Mouse (Mus musculus) left cerebral cortex, adult 2 months (tissue): ENCODE data around the gene Cnmd. TPM values are rescaled to one million over a fixed set of nuclear protein-coding genes. Genes with fewer than 3 reads are reported as not detected.
A peak's percentile ranks its signal among the peaks of the same experiment; 100 is the strongest.

Experiments used
- DNase-seq, 2 experiments: peaks; one replicate each; pipeline ENCODE4 v3.0.0; 2021 to 2022; ENCODE audit warnings: low spot score in 2 of 2, mixed read lengths in 1 of 2; ENCODE audit errors: extremely low spot score in 1 of 2
- H3K27ac ChIP-seq: fragments of 200-600 bp; 2 replicates; pipeline ENCODE4 v1.8.1; 2022
- H3K4me3 ChIP-seq: fragments of 200-600 bp; 2 replicates; pipeline ENCODE4 v1.8.1; 2022
- CTCF ChIP-seq: fragments of 200-600 bp; IDR thresholded peaks from 2 replicates; pipeline ENCODE4 v1.8.1; 2022; ENCODE audit warnings: antibody characterized with exemption, mild to moderate bottlenecking, moderate library complexity
- intact Hi-C: fragments of 180-260 bp; cut with DNase I; formaldehyde crosslinking; loops from one replicate; pipeline ENCODE4 v1.15.1; 2025
- total RNA-seq, 2 experiments: library from RNA; stranded (reverse); gene quantifications; 2 replicates each; pipeline ENCODE4 v1.2.3; 2021

Cnmd gene
- total RNA-seq, 2 experiments from 2014 or later = 0.59 to 1.5 TPM

DNA sequence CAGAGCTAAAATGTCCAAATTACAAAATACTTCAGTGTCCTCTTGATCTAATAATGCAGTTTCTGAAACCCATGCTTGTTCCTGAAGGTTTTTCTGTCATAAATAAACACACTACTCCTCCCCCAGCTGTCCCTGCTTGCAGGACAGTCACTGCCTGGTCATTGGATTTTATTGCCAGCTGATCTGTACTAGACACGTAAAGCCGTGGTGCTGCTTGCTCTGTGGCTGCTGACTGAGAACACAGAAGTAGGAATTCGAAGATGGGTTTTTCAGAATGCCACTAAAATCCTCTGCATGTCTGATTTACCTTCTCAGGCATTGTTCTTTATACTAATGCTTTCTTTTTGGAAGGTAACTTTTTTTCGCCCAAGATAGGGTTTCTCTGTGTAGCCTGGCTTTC is 25.2 kb downstream of the Cnmd start:
- intact Hi-C loops = no loop called here
- Histone ChIP-seq H3K27ac (no peak overlapping the region), H3K4me3 (no peak overlapping the region)
- TF ChIP-seq CTCF = no peak
- no peak for DNase-seq

DNA sequence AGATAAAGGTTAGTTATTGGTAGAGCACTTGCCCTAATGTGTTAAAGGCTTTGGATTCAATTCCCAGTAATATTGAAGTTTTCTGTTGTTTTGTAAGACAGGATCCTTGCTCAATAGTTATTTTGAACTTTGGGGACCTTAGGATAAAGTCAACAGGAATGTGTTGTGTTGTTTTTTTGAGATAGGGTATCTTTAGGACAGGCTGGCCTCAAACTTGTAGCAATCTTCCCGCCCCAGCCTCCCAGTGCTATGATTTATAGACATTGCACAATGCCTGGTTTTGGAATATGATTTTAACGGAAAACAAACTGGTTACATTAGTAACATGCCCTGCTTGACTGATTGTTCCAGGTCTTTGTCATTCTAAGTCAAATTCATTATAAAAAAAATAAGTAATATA is 28.8 kb downstream of the Cnmd start:
- no peak for TF ChIP-seq CTCF
- intact Hi-C loops = no loop called here
- Histone ChIP-seq H3K27ac (no peak overlapping the region), H3K4me3 (no peak overlapping the region)
- DNase-seq = no peak

DNA sequence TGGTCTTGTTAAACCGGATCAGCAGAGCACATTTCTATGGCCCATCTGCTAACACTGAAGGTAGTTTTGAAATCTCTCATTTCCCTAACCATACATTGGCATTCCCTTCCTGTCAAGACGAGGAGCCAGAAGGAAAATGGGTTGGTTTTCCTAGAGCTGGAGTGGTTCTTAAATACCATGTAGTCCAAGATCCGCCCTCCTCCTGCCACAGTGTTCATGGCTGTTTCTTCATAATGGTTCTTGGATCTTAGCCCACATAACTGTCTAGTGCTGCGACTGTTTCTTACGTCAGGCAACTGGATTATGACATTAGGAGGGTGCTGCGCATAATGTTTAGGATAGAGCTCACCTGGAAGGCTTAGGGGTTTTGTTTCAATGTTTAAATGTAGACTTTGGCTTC is 29.6 kb downstream of the Cnmd start:
- DNase-seq = no peak
- intact Hi-C loops = no loop called here
- H3K4me3 ChIP-seq = no peak overlapping the region
- TF ChIP-seq CTCF = no peak
- no peak overlapping the region for H3K27ac ChIP-seq

GRCm38 (mm10) chr14:79621143-79621542 is 40.8 kb downstream of the Cnmd start:
- Histone ChIP-seq H3K27ac (no peak overlapping the region), H3K4me3 (no peak overlapping the region)
- no peak for DNase-seq
- no peak for TF ChIP-seq CTCF
- intact Hi-C loops = no loop called here

DNA sequence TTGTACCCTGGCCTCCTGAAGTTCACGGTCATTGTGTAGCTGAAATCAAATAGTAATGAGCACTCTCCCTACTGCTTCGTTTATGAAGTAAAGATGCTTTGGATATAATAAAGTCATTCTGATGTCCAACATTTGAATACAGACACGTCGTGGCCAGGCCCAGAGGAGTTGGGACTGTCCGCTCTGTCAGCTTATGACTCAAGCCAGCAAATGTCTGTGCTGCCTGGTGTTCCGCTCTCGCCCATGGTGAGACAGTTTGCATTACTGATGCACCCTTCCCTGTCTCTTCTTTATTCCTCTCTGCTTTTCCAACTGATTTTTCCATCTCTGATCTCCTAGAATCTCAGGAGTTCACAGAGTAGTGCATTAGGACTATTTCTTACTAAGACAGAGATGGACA is 42.2 kb downstream of the Cnmd start:
- intact Hi-C loops = loop anchor here (10.0 kb wide), 1 partner anchor 295 kb away; no protein-coding TSS in a partner anchor
- DNase-seq = no peak
- no peak overlapping the region for H3K4me3 ChIP-seq
- no peak overlapping the region for H3K27ac ChIP-seq
- TF ChIP-seq CTCF = no peak

GRCm38 (mm10) chr14:79617121-79617828 is 44.7 kb downstream of the Cnmd start:
- intact Hi-C loops = loop anchor here (1.0 to 10.0 kb wide), 5 partner anchors 44 to 596 kb away; partner anchors contain the start of gene Pcdh8
- TF ChIP-seq CTCF = peak; percentile 78
- H3K4me3 ChIP-seq = no peak overlapping the region
- peak overlapping the region; percentile 38; the same call in 1 of the 2 replicates for H3K27ac ChIP-seq
- DNase-seq = no peak

GRCm38 (mm10) chr14:79608286-79608685 is 53.7 kb downstream of the Cnmd start:
- DNase-seq = no peak
- Histone ChIP-seq H3K27ac (no peak overlapping the region), H3K4me3 (no peak overlapping the region)
- TF ChIP-seq CTCF = no peak
- intact Hi-C loops = no loop called here

- intact Hi-C loops = no loop called here
- DNase-seq = no peak
- TF ChIP-seq CTCF = no peak
- Histone ChIP-seq H3K4me3 (no peak overlapping the region), H3K27ac (no peak overlapping the region)
These were observed 54.6 kb downstream of the Cnmd start for GRCm38 (mm10) chr14:79607352-79607751.

GRCm38 (mm10) chr14:79606867-79607266 is 55.1 kb downstream of the Cnmd start:
- Histone ChIP-seq H3K4me3 (no peak overlapping the region), H3K27ac (no peak overlapping the region)
- intact Hi-C loops = no loop called here
- peak; percentile 24 for TF ChIP-seq CTCF
- no peak for DNase-seq

- no peak for TF ChIP-seq CTCF
- intact Hi-C loops = no loop called here
These were observed 55.6 kb downstream of the Cnmd start for GRCm38 (mm10) chr14:79606392-79606791.

DNA sequence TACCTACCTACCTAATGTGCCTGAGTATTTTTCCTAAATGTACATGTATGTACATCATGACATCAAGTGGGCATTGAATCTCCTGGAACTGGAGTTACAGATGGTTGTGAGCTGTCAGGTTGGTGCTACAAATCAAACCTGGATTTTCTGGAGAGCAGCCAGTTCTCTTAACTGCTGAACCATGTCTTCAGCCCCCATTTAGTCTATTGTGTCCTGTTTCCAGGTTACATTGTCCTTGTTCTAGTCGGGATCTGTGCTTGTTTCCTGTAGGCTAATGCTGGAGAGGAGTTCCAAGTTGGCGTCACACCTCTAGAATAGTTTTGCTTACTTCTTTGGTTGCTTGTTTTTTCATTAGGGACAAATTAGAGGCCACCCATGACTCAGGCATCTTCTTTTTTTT is 56.1 kb downstream of the Cnmd start:
- Histone ChIP-seq H3K4me3 (no peak overlapping the region), H3K27ac (no peak overlapping the region)
- no peak for DNase-seq
- intact Hi-C loops = no loop called here
- TF ChIP-seq CTCF = no peak

More at GRCm38 (mm10) chr14:79606392-79606791, 55.6 kb downstream of the Cnmd start:
- Histone ChIP-seq H3K27ac (no peak overlapping the region), H3K4me3 (no peak overlapping the region)
- no peak for DNase-seq

DNA sequence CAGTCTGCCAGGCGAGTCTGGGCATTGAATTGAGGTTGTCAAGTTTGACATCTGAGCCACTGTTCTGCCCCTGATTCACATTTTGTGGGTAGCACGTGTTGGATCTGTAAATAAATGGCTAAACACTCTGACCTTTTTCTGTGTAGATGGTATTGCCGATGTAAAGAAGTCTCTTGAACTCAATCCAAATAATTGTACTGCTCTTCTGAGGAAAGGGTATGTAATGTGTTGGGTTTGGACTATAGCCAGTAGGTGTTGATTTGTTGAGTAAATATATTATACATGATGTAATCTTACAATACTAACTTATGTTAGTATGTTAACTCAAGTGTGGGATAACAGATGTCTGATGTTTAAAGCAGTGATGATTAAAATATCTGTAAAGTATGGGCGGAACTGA is 65.4 kb downstream of the Cnmd start:
- intact Hi-C loops = no loop called here

GRCm38 (mm10) chr14:79594069-79594468 is 67.9 kb downstream of the Cnmd start:
- Histone ChIP-seq H3K4me3 (no peak overlapping the region), H3K27ac (no peak overlapping the region)
- intact Hi-C loops = no loop called here
- TF ChIP-seq CTCF = no peak
- no peak for DNase-seq

More for the DNA sequence above, 65.4 kb downstream of the Cnmd start:
- no peak for DNase-seq
- TF ChIP-seq CTCF = no peak
- Histone ChIP-seq H3K27ac (no peak overlapping the region), H3K4me3 (no peak overlapping the region)
